Mouse (Mus musculus) thymus, adult 2 months (tissue): ENCODE results near the gene Vgll4.

ENCODE experiments used
- CTCF ChIP-seq: fragments of 200-500 bp; IDR thresholded peaks from 2 replicates; pipeline ENCODE4 v1.5.1; 2012; ENCODE audit warnings: mild to moderate bottlenecking, control low read depth, low read length, moderate library complexity, borderline replicate concordance; ENCODE audit not compliant: control insufficient read depth, poor library complexity, insufficient read depth; ENCODE audit errors: extremely low read depth
- POLR2A ChIP-seq: fragments of 200-500 bp; IDR thresholded peaks from 2 replicates; pipeline ENCODE4 v1.6.1; 2012; ENCODE audit warnings: mild to moderate bottlenecking, low read length, control low read depth, moderate library complexity; ENCODE audit not compliant: control insufficient read depth, poor library complexity, insufficient read depth; ENCODE audit errors: extremely low read depth

- TF ChIP-seq POLR2A (no peak), CTCF (no peak)
Measured at GRCm38 (mm10) chr6:114976915-114977419, 7.2 kb upstream of the Vgll4 start.
